Mouse (Mus musculus) intestine, embryonic 15.5 days (tissue): ENCODE measurements around the gene Bcar1. TPM values are rescaled to one million over a fixed set of nuclear protein-coding genes. Genes with fewer than 3 reads are reported as not detected.

Experiments
- ATAC-seq: fragments of 200-750 bp; cut with Nextera tagmentation; 2 replicates; pipeline ENCODE4 v1.8.0; 2017; ENCODE audit warnings: moderate TSS enrichment, moderate library complexity
- H3K27ac ChIP-seq: fragments of 300-500 bp; sonication (generic); 2 replicates; pipeline ENCODE4 v1.5.1; 2015; ENCODE audit warnings: mild to moderate bottlenecking, inconsistent platforms
- H3K27me3 ChIP-seq: fragments of 300-500 bp; sonication (generic); replicated peaks from 2 replicates; pipeline ENCODE4 v1.6.1; 2015; ENCODE audit warnings: inconsistent platforms
- H3K36me3 ChIP-seq: fragments of 300-500 bp; sonication (generic); 2 replicates; pipeline ENCODE4 v1.6.1; 2015; ENCODE audit warnings: inconsistent platforms
- H3K4me1 ChIP-seq: fragments of 300-500 bp; sonication (generic); replicated peaks from 2 replicates; pipeline ENCODE4 v1.6.1; 2015; ENCODE audit warnings: inconsistent platforms
- H3K4me2 ChIP-seq: fragments of 300-500 bp; sonication (generic); replicated peaks from 2 replicates; pipeline ENCODE4 v1.6.1; 2015; ENCODE audit warnings: mild to moderate bottlenecking, inconsistent platforms
- H3K4me3 ChIP-seq: fragments of 300-500 bp; sonication (generic); replicated peaks from 2 replicates; pipeline ENCODE4 v1.5.1; 2015; ENCODE audit warnings: inconsistent platforms
- H3K9ac ChIP-seq: fragments of 300-500 bp; sonication (generic); 2 replicates; pipeline ENCODE4 v1.6.1; 2015; ENCODE audit warnings: inconsistent platforms
- H3K9me3 ChIP-seq: fragments of 300-500 bp; sonication (generic); 2 replicates; pipeline ENCODE4 v1.6.1; 2016; ENCODE audit warnings: inconsistent platforms
- WGBS: fragments of 180-500 bp; shearing (Covaris S2); methylation state at CpG from one replicate; pipeline ENCODE4 v1.1.7; 2015; 5-methylcytosine and 5-hydroxymethylcytosine counted together
- polyA plus RNA-seq: library from polyadenylated mRNA; unstranded; fragments of >200 nt; fragmentation: Nextera tagmentation; extraction: Ambion mirVana; gene quantifications from 2 replicates; pipeline ENCODE4 v1.2.1, GENCODE M21; 2015

Gene Bcar1
- polyA plus RNA-seq, 1 experiment from 2014 or later = 40.8 TPM

- peaks cover 46% of the 10 kb centered on the region for H3K4me1 ChIP-seq
- H3K36me3 ChIP-seq = peaks cover 41% of the 10 kb centered on the region
- ATAC-seq = peak; percentile 46
- H3K4me2 ChIP-seq = peak overlapping the region; percentile 41; the same call in 1 of the 2 replicates
- 42% methylated on average over 6 of the region's 6 CpGs for WGBS
- H3K27me3 ChIP-seq = no peaks in the 10 kb centered on the region
- no peak overlapping the region for H3K4me3 ChIP-seq
- no peaks in the 10 kb centered on the region for H3K9me3 ChIP-seq
- H3K27ac ChIP-seq = peak overlapping the region; percentile 94
- peak overlapping the region; percentile 41; the same call in 1 of the 2 replicates for H3K9ac ChIP-seq
These were observed 25.7 kb downstream of the Bcar1 start for GRCm38 (mm10) chr8:111717866-111718265.

- no peak overlapping the region for H3K4me3 ChIP-seq
- no peaks in the 10 kb centered on the region for H3K27me3 ChIP-seq
- peak overlapping the region; percentile 41 for H3K9ac ChIP-seq
- 68% methylated on average over 4 of the region's 4 CpGs for WGBS
- ATAC-seq = no peak
- H3K27ac ChIP-seq = peak overlapping the region; percentile 94
- H3K36me3 ChIP-seq = peaks cover 41% of the 10 kb centered on the region
- H3K4me2 ChIP-seq = peak overlapping the region; percentile 41
- peaks cover 46% of the 10 kb centered on the region for H3K4me1 ChIP-seq
- H3K9me3 ChIP-seq = no peaks in the 10 kb centered on the region
These were observed 26.2 kb downstream of the Bcar1 start for GRCm38 (mm10) chr8:111717488-111717792.

GRCm38 (mm10) chr8:111716603-111717487 is 26.8 kb downstream of the Bcar1 start:
- H3K27ac ChIP-seq = peak overlapping the region; percentile 94
- peak; percentile 58 for ATAC-seq
- H3K9ac ChIP-seq = peak overlapping the region; percentile 41
- peaks cover 47% of the 10 kb centered on the region for H3K36me3 ChIP-seq
- peaks cover 46% of the 10 kb centered on the region for H3K4me1 ChIP-seq
- no peaks in the 10 kb centered on the region for H3K27me3 ChIP-seq
- H3K4me3 ChIP-seq = no peak overlapping the region
- WGBS = 59% methylated on average over 10 of the region's 10 CpGs
- peak overlapping the region; percentile 41 for H3K4me2 ChIP-seq
- no peaks in the 10 kb centered on the region for H3K9me3 ChIP-seq

GRCm38 (mm10) chr8:111715514-111715913 is 28.1 kb downstream of the Bcar1 start:
- Histone ChIP-seq H3K36me3 (peaks cover 52% of the 10 kb centered on the region), H3K4me3 (no peak overlapping the region), H3K4me1 (peaks cover 42% of the 10 kb centered on the region), H3K9ac (no peak overlapping the region), H3K9me3 (no peaks in the 10 kb centered on the region), H3K27ac (0 out of 2 replicates have a peak overlapping the region, but pooled peaks have one; percentile 94), H3K27me3 (no peaks in the 10 kb centered on the region), H3K4me2 (no peak overlapping the region)
- WGBS = 86% methylated on average over 13 of the region's 13 CpGs
- no peak for ATAC-seq

- 90% methylated on average over 12 of the region's 12 CpGs for WGBS
- Histone ChIP-seq H3K4me1 (peaks cover 35% of the 10 kb centered on the region), H3K36me3 (peaks cover 54% of the 10 kb centered on the region), H3K27me3 (no peaks in the 10 kb centered on the region), H3K9ac (no peak overlapping the region), H3K4me2 (no peak overlapping the region), H3K4me3 (no peak overlapping the region), H3K9me3 (no peaks in the 10 kb centered on the region), H3K27ac (no peak overlapping the region)
- ATAC-seq = no peak
These were observed 29.3 kb downstream of the Bcar1 start for GRCm38 (mm10) chr8:111714295-111714694.

- H3K36me3 ChIP-seq = peaks cover 52% of the 10 kb centered on the region
- no peak overlapping the region for H3K9ac ChIP-seq
- 94% methylated on average over 25 of the region's 25 CpGs for WGBS
- H3K4me1 ChIP-seq = peaks cover 32% of the 10 kb centered on the region
- no peak for ATAC-seq
- no peaks in the 10 kb centered on the region for H3K27me3 ChIP-seq
- H3K9me3 ChIP-seq = no peaks in the 10 kb centered on the region
- no peak overlapping the region for H3K4me3 ChIP-seq
- no peak overlapping the region for H3K27ac ChIP-seq
- H3K4me2 ChIP-seq = no peak overlapping the region
These were observed 29.8 kb downstream of the Bcar1 start for GRCm38 (mm10) chr8:111713817-111714216.

- H3K4me3 ChIP-seq = no peak overlapping the region
- ATAC-seq = no peak
- 92% methylated on average over 11 of the region's 11 CpGs for WGBS
- H3K27ac ChIP-seq = no peak overlapping the region
- H3K4me1 ChIP-seq = peaks cover 28% of the 10 kb centered on the region
- peaks cover 54% of the 10 kb centered on the region for H3K36me3 ChIP-seq
- no peak overlapping the region for H3K4me2 ChIP-seq
- H3K9ac ChIP-seq = no peak overlapping the region
- H3K9me3 ChIP-seq = no peaks in the 10 kb centered on the region
- H3K27me3 ChIP-seq = no peaks in the 10 kb centered on the region
These were observed 30.3 kb downstream of the Bcar1 start for GRCm38 (mm10) chr8:111713291-111713690.

- Histone ChIP-seq H3K36me3 (peaks cover 54% of the 10 kb centered on the region), H3K27ac (no peak overlapping the region), H3K9ac (no peak overlapping the region), H3K4me2 (no peak overlapping the region), H3K9me3 (no peaks in the 10 kb centered on the region), H3K27me3 (no peaks in the 10 kb centered on the region), H3K4me3 (no peak overlapping the region), H3K4me1 (peaks cover 21% of the 10 kb centered on the region)
- 82% methylated on average over 6 of the region's 6 CpGs for WGBS
- 0 out of 2 replicates have a peak, but pooled peaks have one; percentile 11 for ATAC-seq
These were observed 31.0 kb downstream of the Bcar1 start for GRCm38 (mm10) chr8:111712588-111712987.

- peaks cover 54% of the 10 kb centered on the region for H3K36me3 ChIP-seq
These were observed 31.5 kb downstream of the Bcar1 start for GRCm38 (mm10) chr8:111712135-111712534.

GRCm38 (mm10) chr8:111710777-111711485 is 32.7 kb downstream of the Bcar1 start:
- ATAC-seq = no peak
- Histone ChIP-seq H3K9ac (no peak overlapping the region), H3K4me1 (peaks cover 7% of the 10 kb centered on the region; the same call in 1 of the 2 replicates), H3K4me2 (no peak overlapping the region), H3K4me3 (no peak overlapping the region), H3K27me3 (no peaks in the 10 kb centered on the region), H3K9me3 (no peaks in the 10 kb centered on the region), H3K36me3 (peaks cover 54% of the 10 kb centered on the region), H3K27ac (no peak overlapping the region)
- WGBS = 92% methylated on average over 20 of the region's 20 CpGs

More at GRCm38 (mm10) chr8:111712135-111712534, 31.5 kb downstream of the Bcar1 start:
- Histone ChIP-seq H3K27me3 (no peaks in the 10 kb centered on the region), H3K4me2 (no peak overlapping the region), H3K4me1 (peaks cover 17% of the 10 kb centered on the region), H3K27ac (no peak overlapping the region), H3K9ac (no peak overlapping the region), H3K9me3 (no peaks in the 10 kb centered on the region), H3K4me3 (no peak overlapping the region)
- ATAC-seq = no peak
- WGBS = 67% methylated on average over 9 of the region's 9 CpGs

- Histone ChIP-seq H3K4me3 (no peak overlapping the region), H3K9ac (no peak overlapping the region), H3K4me1 (peaks cover 7% of the 10 kb centered on the region; the same call in 1 of the 2 replicates), H3K27ac (peak overlapping the region; percentile 32), H3K9me3 (no peaks in the 10 kb centered on the region), H3K27me3 (no peaks in the 10 kb centered on the region), H3K4me2 (no peak overlapping the region), H3K36me3 (peaks cover 39% of the 10 kb centered on the region)
- 46% methylated on average over 1 of the region's 1 CpGs for WGBS
- ATAC-seq = 0 out of 2 replicates have a peak, but pooled peaks have one; percentile 14
These were observed 34.4 kb downstream of the Bcar1 start for GRCm38 (mm10) chr8:111709223-111709622.

- Histone ChIP-seq H3K36me3 (peaks cover 29% of the 10 kb centered on the region), H3K9me3 (no peaks in the 10 kb centered on the region), H3K27ac (peak overlapping the region; percentile 32), H3K9ac (no peak overlapping the region), H3K4me2 (no peak overlapping the region), H3K27me3 (no peaks in the 10 kb centered on the region), H3K4me3 (no peak overlapping the region), H3K4me1 (peaks cover 7% of the 10 kb centered on the region; the same call in 1 of the 2 replicates)
- 60% methylated on average over 6 of the region's 6 CpGs for WGBS
- peak; percentile 26 for ATAC-seq
These were observed 35.3 kb downstream of the Bcar1 start for GRCm38 (mm10) chr8:111708265-111708664.
